Mouse (Mus musculus) bone marrow, adult 2 months (tissue): Measurements from ENCODE around the gene Duxbl1.
"Not testable (repeated sequence)": the region's sequence is repeated elsewhere in the genome, so short reads cannot be mapped to it uniquely, and the experiment has no call there.

ENCODE experiments used
- CTCF ChIP-seq: fragments of 200-500 bp; IDR thresholded peaks from 2 replicates; pipeline ENCODE4 v1.5.1; 2011; ENCODE audit warnings: low read length, control low read depth; ENCODE audit not compliant: control insufficient read depth, insufficient read depth
- POLR2A ChIP-seq: fragments of 200-500 bp; IDR thresholded peaks from 2 replicates; pipeline ENCODE4 v1.6.1; 2011; ENCODE audit warnings: low read depth, mild to moderate bottlenecking, control low read depth, low read length, borderline replicate concordance; ENCODE audit not compliant: control insufficient read depth

GRCm38 (mm10) chr14:25936867-25937630 is 41.3 kb upstream of the Duxbl1 start:
- not testable (repeated sequence) for TF ChIP-seq POLR2A, CTCF
